Mouse (Mus musculus) hindbrain, embryonic 13.5 days (tissue): ENCODE results near the gene Cd59a. TPM values are rescaled to one million over a fixed set of nuclear protein-coding genes. Genes with fewer than 3 reads are reported as not detected.
A peak's percentile ranks its signal among the peaks of the same experiment; 100 is the strongest.
"Not testable (repeated sequence)": the region's sequence is repeated elsewhere in the genome, so short reads cannot be mapped to it uniquely, and the experiment has no call there.

ENCODE experiments used
- ATAC-seq: fragments of 200-750 bp; cut with Nextera tagmentation; 2 replicates; pipeline ENCODE4 v1.8.0; 2017; ENCODE audit warnings: moderate TSS enrichment; ENCODE audit not compliant: low FRiP score
- H3K27ac ChIP-seq: fragments of 300-500 bp; sonication (generic); 2 replicates; pipeline ENCODE4 v1.5.1; 2015; ENCODE audit warnings: inconsistent platforms, mild to moderate bottlenecking, moderate library complexity
- H3K27me3 ChIP-seq: fragments of 300-500 bp; sonication (generic); 2 replicates; pipeline ENCODE4 v1.6.1; 2015; ENCODE audit warnings: mild to moderate bottlenecking, inconsistent platforms
- H3K36me3 ChIP-seq: fragments of 300-500 bp; sonication (generic); 2 replicates; pipeline ENCODE4 v1.6.1; 2015; ENCODE audit warnings: mild to moderate bottlenecking, inconsistent platforms
- H3K4me1 ChIP-seq: fragments of 300-500 bp; sonication (generic); replicated peaks from 2 replicates; pipeline ENCODE4 v1.6.1; 2015; ENCODE audit warnings: inconsistent platforms
- H3K4me2 ChIP-seq: fragments of 300-500 bp; sonication (generic); 2 replicates; pipeline ENCODE4 v1.6.1; 2015; ENCODE audit warnings: inconsistent platforms, mild to moderate bottlenecking, moderate library complexity
- H3K4me3 ChIP-seq: fragments of 300-500 bp; sonication (generic); 2 replicates; pipeline ENCODE4 v1.5.1; 2015; ENCODE audit warnings: mild to moderate bottlenecking, inconsistent platforms
- H3K9ac ChIP-seq: fragments of 300-500 bp; sonication (generic); 2 replicates; pipeline ENCODE4 v1.6.1; 2015; ENCODE audit warnings: mild to moderate bottlenecking, inconsistent platforms
- H3K9me3 ChIP-seq: fragments of 300-500 bp; sonication (generic); 2 replicates; pipeline ENCODE4 v1.6.1; 2016; ENCODE audit warnings: inconsistent platforms
- WGBS: fragments of 180-500 bp; shearing (Covaris S2); methylation state at CpG from one replicate; pipeline ENCODE4 v1.1.7; 2015; 5-methylcytosine and 5-hydroxymethylcytosine counted together
- polyA plus RNA-seq: library from polyadenylated mRNA; unstranded; fragments of >200 nt; fragmentation: Nextera tagmentation; extraction: Ambion mirVana; gene quantifications from 2 replicates; pipeline ENCODE4 v1.2.1, GENCODE M21; 2015

The Cd59a gene
- polyA plus RNA-seq, 1 experiment from 2014 or later: 17.9 TPM

DNA sequence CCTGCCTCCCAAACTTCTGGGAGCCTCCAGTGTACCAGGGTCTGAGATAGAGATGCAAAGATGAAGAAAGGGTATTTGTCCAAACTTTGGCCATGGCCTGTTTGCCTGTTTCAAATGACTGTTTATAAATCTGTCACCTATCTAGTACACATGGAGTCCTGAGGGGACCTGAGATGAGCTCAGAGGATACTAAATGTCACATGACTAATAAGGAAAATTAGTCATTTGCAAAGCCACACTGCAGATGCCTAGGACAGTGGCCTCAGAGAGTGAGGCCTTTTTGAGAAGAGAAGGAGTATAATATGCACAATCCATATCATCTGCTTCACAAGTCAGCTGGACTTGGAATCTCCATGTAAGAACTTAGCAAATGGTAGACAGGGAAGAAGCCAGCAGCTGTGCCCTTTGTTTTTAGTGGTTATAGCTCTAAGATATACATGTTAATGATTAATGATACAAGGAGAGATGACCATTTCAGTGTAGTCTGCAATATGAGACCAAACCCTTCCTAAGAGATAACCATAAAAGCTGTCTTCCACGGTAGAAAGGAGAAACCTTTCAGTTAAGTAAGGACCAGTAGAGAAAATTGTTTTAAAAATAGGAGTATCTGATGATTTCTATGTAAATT lies 15.7 kb downstream of the Cd59a start:
- H3K9ac ChIP-seq, H3K4me3 ChIP-seq, H3K4me2 ChIP-seq, H3K27me3 ChIP-seq, H3K9me3 ChIP-seq, H3K4me1 ChIP-seq, H3K36me3 ChIP-seq, H3K27ac ChIP-seq, ATAC-seq: not testable (repeated sequence)
- WGBS: no CpG with 5 or more reads among the region's 1 CpGs

DNA sequence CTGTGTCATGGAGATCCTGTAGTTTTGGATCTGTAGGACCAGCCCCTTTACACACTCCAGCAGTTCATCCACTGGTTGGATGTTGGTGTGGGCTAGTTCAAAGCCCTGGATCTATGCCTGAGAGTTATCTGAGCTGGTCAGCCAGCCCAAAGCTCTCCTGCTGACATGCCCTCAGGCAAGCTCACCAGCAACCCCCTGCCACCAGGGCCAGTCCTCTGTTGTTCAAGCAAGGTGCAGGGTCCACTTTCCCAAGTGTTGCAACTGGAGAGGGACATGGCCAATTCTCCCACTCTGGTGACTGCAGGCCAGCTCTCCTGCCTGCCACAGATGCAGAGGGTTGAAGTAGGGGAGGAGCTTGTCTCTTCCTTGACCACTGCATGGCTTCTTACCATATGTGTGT lies 18.0 kb downstream of the Cd59a start:
- not testable (repeated sequence) for H3K4me1 ChIP-seq, H3K36me3 ChIP-seq, H3K9ac ChIP-seq, H3K27ac ChIP-seq, H3K27me3 ChIP-seq, H3K4me2 ChIP-seq, H3K9me3 ChIP-seq, H3K4me3 ChIP-seq, ATAC-seq

DNA sequence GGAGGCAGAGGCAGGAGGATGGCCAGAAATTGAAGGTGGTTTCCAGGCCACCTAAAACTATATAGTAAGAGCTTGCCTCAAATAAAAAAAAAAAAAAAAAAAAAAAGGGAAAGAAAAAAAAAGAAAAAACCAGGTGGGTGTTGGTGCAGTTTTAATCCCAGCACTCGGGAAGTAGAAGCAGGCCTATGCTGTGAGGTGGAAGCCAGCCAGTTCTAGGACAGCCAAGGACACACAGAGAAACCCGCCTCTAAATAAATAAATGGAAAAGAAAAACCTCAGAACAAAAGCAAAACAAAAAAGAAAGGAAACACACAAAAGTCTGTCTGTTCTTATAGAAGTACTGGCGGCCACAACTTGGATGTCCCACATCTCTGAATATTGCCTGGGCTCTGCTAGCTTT lies 19.3 kb downstream of the Cd59a start:
- Histone ChIP-seq H3K4me2 (no peak overlapping the region), H3K9ac (no peak overlapping the region), H3K27ac (no peak overlapping the region), H3K36me3 (no peaks in the 10 kb centered on the region), H3K9me3 (no peaks in the 10 kb centered on the region), H3K4me1 (no peaks in the 10 kb centered on the region), H3K27me3 (no peaks in the 10 kb centered on the region), H3K4me3 (no peak overlapping the region)
- no peak for ATAC-seq
- 82% methylated on average over 3 of the region's 3 CpGs for WGBS

DNA sequence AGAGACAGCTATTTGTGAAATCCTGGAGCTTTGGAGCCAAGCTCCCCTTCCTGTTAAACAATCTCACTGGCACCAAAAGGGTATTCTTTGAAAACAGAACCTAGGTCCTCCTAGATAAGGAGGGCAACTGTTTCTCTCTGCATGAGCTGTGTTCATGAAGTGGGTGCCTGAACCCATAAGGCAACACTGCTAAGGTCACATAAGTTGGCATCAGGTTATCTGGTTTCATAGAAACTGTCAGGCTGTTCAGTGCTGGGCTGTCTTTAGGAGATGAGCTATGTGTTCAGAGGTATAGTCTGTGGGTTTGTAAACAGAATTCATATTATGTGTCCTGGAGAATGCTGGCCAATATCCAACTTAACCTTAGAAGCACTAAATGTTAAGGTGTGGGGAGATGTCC lies 21.6 kb downstream of the Cd59a start:
- H3K9ac ChIP-seq, ATAC-seq, H3K4me3 ChIP-seq, H3K27ac ChIP-seq, H3K4me1 ChIP-seq, H3K27me3 ChIP-seq, H3K36me3 ChIP-seq, H3K9me3 ChIP-seq, H3K4me2 ChIP-seq: not testable (repeated sequence)

DNA sequence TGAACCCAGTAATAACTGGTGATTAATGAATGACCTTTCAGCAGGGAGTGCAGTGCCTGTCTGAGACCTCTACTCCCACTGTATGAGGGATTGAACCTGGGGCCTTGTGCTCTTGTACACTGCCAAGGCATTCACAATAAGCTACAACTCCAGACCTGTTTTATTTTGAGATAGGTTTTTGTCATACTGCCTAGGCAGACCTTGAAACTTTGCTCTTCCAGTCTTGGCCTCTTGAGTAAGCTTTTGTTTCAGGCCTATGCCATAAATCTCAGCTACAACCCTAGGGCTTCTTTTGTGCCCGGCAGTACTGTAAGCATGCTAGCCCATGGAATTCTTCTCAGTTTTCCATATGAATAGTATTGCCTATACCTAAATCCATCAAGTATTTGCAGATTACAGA lies 23.5 kb downstream of the Cd59a start:
- Histone ChIP-seq H3K4me1 (peaks cover 8% of the 10 kb centered on the region), H3K4me2 (no peak overlapping the region), H3K36me3 (no peaks in the 10 kb centered on the region), H3K9ac (no peak overlapping the region), H3K27ac (no peak overlapping the region), H3K27me3 (0 out of 2 replicates have a peak, but pooled peaks cover 8% of the 10 kb centered on the region), H3K9me3 (no peaks in the 10 kb centered on the region), H3K4me3 (no peak overlapping the region)
- no peak for ATAC-seq
- 72% methylated on average over 1 of the region's 1 CpGs for WGBS

DNA sequence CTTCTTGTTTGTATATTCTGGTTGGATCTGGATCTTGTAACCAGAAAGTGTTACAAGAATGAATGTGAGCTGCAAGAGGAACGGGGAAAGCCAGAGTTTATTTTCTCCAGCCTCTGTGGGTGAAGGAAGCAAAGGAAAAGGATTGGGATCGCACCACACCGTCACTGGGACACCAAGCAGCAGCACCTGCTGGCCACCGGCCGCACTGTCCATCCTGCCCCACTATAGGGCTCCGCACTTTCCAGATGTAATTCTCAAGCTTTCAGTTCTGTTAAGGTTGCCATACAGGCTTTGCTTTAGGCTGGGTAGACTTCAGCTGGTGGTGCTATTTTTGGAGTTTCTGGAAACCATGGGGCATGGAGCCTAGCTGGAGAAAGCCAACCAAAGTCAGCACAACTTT lies 24.7 kb downstream of the Cd59a start:
- 62% methylated on average over 6 of the region's 6 CpGs for WGBS
- H3K27me3 ChIP-seq: peaks cover 17% of the 10 kb centered on the region
- H3K4me3 ChIP-seq: no peak overlapping the region
- no peak for ATAC-seq
- no peaks in the 10 kb centered on the region for H3K36me3 ChIP-seq
- no peak overlapping the region for H3K9ac ChIP-seq
- no peak overlapping the region for H3K4me2 ChIP-seq
- no peak overlapping the region for H3K27ac ChIP-seq
- H3K9me3 ChIP-seq: no peaks in the 10 kb centered on the region
- H3K4me1 ChIP-seq: peaks cover 8% of the 10 kb centered on the region

DNA sequence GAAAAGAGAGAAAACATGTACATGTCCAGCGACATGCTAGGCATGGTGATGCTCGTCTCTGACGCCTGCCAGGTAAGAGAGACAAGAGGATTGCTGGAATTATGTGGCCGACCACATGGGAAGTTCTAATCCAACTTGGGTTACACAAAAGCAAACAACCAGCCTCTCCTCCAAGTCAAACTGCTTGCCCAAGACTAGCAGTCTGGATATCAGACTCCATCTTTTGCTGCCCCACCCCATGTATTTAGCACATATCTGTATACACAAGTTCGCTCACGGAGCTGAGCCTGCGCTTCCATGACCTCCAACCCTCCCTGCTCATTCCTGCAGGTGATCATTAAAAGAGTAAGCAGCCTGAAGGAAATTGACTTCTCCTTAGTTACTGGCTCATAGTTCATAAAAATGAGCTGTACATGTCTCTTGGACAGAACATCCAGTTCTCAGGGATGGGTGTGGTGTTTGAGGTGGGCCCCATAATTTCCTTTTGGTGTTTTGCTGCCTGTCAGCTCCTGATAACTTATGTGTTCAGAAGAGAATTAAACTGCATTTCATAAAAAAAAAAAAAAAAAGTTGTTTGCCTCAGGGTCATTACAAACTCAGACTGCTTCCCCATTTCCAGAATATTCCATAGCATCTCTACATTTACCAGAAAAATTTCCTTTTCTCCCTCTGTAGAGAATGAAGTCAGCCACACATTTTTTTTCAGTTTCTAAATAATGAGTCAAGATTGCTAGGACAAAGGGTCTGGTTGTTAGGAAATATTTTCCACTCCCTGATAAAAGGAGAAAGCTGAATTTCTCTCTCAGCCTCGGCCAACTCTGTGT lies 26.3 kb downstream of the Cd59a start:
- Histone ChIP-seq H3K4me3 (peak overlapping the region; percentile 69), H3K36me3 (no peaks in the 10 kb centered on the region), H3K27ac (no peak overlapping the region), H3K4me2 (peak overlapping the region; percentile 91), H3K4me1 (peaks cover 8% of the 10 kb centered on the region), H3K27me3 (peaks cover 28% of the 10 kb centered on the region), H3K9ac (no peak overlapping the region), H3K9me3 (no peaks in the 10 kb centered on the region)
- ATAC-seq: peak; percentile 3; the same call in 1 of the 2 replicates
- 79% methylated on average over 8 of the region's 8 CpGs for WGBS

DNA sequence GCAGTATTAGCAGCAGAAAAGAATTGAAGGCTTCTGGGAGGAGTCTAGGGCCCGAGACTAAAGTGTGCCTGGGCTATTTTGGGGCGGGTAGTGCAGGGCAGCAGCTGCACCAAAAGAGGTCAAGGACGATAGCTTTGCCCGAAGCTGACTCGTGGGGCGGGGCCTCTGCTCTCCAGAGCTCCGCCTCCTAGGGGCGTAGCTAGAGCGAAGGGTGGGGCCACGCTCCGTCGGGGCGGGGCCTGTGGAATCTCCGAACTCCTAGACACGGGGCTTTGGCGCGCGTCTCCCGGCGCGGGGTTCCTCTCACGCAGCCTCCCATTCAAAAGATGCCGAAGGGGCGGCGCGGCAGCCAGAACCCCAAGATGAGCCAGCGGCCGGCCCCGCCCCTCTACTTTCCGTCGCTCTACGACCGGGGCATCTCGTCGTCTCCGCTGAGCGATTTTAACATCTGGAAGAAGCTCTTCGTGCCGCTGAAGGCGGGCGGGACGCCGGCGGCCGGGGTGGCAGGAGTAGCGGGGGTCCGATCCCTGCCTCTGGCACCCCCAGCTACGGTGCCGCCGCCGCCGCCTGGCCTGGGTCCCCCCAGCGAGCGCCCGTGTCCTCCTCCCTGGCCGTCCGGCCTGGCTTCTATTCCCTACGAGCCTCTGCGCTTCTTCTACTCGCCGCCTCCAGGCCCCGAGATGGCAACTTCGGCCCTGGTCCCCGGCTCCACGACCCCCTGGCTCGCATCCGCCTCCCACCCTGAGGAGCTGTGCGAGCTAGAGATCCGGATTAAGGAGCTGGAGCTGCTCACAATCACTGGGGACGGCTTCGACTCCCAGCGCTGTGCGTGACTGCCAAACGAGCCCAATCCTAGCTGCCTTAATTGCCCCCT lies 27.1 kb downstream of the Cd59a start, which contains the start of gene A930018P22Rik:
Gene A930018P22Rik, plus strand, starts transcription at position 265 of the 874 bp plus-strand sequence.
- Histone ChIP-seq H3K36me3 (no peaks in the 10 kb centered on the region), H3K9ac (peak within 1 kb of the TSS; percentile 83), H3K4me3 (peak within 1 kb of the TSS; percentile 69), H3K27ac (no peak within 1 kb of the TSS), H3K4me2 (peak within 1 kb of the TSS; percentile 91), H3K4me1 (peaks cover 8% of the 10 kb centered on the region), H3K27me3 (peaks cover 28% of the 10 kb centered on the region), H3K9me3 (no peaks in the 10 kb centered on the region)
- ATAC-seq: peak; percentile 95
- under 1% methylated on average over 74 of the region's 74 CpGs for WGBS

DNA sequence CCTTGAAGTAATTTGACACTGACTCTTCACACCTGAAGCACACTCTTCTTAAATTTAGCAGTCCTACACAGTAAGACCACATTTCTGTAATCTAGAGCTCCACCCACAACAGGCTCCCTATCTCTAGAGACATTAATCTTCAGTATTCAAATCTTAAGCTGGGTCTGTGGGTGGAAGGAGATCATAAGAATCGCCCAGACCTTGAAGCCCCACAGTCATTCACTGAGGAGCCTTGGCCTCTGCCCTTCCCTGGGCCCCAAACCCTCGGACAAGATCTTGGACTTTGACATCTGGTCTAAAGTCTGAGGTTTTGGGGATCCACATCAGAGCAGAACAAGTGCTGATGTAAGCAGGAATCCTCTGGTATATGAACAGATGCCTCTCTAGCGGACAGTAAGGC lies 27.9 kb downstream of the Cd59a start:
- H3K4me2 ChIP-seq: peak overlapping the region; percentile 91
- peaks cover 28% of the 10 kb centered on the region for H3K27me3 ChIP-seq
- peaks cover 8% of the 10 kb centered on the region for H3K4me1 ChIP-seq
- no peaks in the 10 kb centered on the region for H3K36me3 ChIP-seq
- H3K4me3 ChIP-seq: peak overlapping the region; percentile 69
- no peaks in the 10 kb centered on the region for H3K9me3 ChIP-seq
- no peak for ATAC-seq
- WGBS: 48% methylated on average over 3 of the region's 3 CpGs
- H3K9ac ChIP-seq: no peak overlapping the region; the same call in 1 of the 2 replicates
- H3K27ac ChIP-seq: no peak overlapping the region

DNA sequence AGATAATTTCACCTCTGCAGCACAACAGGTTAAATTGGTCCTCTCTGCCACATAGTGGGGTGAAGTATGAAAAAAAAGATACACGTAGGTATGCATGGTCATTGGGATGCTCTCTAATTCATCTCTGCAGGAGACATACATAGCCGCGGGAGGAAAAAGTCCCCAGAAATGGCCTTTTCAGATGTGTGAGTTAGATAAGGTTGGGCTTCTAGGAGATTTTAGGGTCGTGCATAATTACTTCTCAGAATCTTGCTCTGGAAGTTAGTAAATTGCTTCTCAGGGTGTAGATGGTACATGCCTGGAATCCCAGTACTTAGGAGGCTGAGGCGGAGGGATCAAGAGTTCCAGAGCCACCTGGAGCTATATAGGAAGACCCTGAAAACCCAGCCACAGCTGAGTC lies 28.5 kb downstream of the Cd59a start:
- H3K36me3 ChIP-seq: no peaks in the 10 kb centered on the region
- peaks cover 28% of the 10 kb centered on the region for H3K27me3 ChIP-seq
- H3K4me3 ChIP-seq: no peak overlapping the region
- H3K4me2 ChIP-seq: no peak overlapping the region
- H3K4me1 ChIP-seq: peaks cover 8% of the 10 kb centered on the region
- no peak overlapping the region for H3K27ac ChIP-seq
- no peak overlapping the region for H3K9ac ChIP-seq
- no peaks in the 10 kb centered on the region for H3K9me3 ChIP-seq
- WGBS: 79% methylated on average over 5 of the region's 5 CpGs
- no peak for ATAC-seq

DNA sequence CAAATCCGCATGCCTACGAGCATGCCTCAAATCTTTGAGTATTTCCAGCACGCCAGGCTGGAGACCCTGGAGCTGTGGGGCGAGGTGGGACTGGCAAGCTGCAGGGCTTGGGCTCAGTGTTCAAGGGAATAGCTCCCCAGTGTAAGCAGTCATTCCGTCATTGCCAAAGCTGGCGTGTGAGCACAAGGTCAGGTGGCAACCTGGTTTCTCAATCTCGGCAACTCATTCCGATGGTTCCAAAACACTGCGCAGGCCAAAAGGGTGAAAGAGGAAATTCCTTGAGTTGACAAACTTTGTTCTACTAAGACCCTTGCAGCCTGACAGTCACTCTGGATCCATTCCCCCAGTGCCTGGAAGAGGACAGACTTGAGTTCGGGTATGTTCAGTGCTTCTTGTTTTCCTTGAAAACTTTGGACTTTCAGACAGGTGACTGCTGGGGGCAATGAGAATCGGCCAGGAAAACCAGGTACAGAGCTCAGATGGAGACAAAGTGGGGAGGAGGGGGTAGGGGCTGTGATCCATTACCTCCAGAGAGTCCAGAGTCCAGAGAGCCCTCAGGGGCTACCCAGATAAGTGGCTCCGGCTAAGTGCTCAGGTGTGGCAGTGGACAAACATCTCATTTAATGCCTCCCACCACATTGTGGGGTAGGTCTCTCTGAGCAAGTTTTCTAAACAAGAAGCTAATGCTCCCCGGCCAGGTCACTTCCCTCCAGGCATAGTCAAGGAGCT lies 33.4 kb downstream of the Cd59a start:
- Histone ChIP-seq H3K4me2 (no peak overlapping the region), H3K9me3 (no peaks in the 10 kb centered on the region), H3K36me3 (no peaks in the 10 kb centered on the region), H3K27ac (no peak overlapping the region), H3K4me3 (no peak overlapping the region), H3K27me3 (peaks cover 20% of the 10 kb centered on the region), H3K4me1 (no peaks in the 10 kb centered on the region), H3K9ac (no peak overlapping the region)
- WGBS: 91% methylated on average over 13 of the region's 13 CpGs
- no peak for ATAC-seq

DNA sequence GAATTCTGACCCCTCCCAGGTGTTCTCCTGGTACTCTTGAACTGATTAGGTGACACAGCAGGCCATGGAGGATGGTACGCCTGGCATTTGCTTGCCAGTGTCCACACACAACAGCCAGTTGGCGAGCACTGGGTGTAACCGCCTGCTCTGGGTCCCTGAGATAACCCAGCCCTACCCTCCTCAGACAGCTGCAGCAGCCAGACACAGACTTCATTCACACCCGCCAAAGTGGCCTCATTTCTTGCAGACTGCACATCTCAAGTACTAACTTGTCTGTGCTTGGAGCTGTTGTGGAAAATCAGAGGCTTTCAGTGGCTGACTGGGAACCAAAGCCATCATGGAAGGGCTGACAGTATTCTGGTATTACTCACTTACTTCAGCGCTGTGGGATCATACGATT lies 34.6 kb downstream of the Cd59a start:
- H3K4me3 ChIP-seq: no peak overlapping the region
- H3K27ac ChIP-seq: no peak overlapping the region
- ATAC-seq: no peak
- 89% methylated on average over 6 of the region's 6 CpGs for WGBS
- no peaks in the 10 kb centered on the region for H3K4me1 ChIP-seq
- H3K27me3 ChIP-seq: peaks cover 12% of the 10 kb centered on the region
- H3K9me3 ChIP-seq: no peaks in the 10 kb centered on the region
- no peaks in the 10 kb centered on the region for H3K36me3 ChIP-seq
- H3K9ac ChIP-seq: no peak overlapping the region
- no peak overlapping the region for H3K4me2 ChIP-seq
